Mouse (Mus musculus) MEL (cell line): ENCODE data around the gene Crk. TPM values are rescaled to one million over a fixed set of nuclear protein-coding genes. Genes with fewer than 3 reads are reported as not detected.
A peak's percentile ranks its signal among the peaks of the same experiment; 100 is the strongest.

Experiments
- DNase-seq: peaks from one replicate; pipeline ENCODE4 v3.0.0; 2011; ENCODE audit warnings: low read depth, low spot score
- H3K27ac ChIP-seq: 2 replicates; pipeline ENCODE4 v1.5.1; 2012; ENCODE audit warnings: low read depth, mild to moderate bottlenecking, control low read depth, low read length, moderate library complexity; ENCODE audit not compliant: control insufficient read depth
- H3K27me3 ChIP-seq, 2 experiments: fragments of 150-350 bp in 1 of 2; sonication (generic) in 1 of 2; 2 replicates each; pipeline ENCODE4 v1.6.1; 2012; ENCODE audit warnings: low read length in 2 of 2, mild to moderate bottlenecking in 2 of 2, improper control_type of control experiment in 1 of 2, moderate library complexity in 1 of 2; ENCODE audit not compliant: insufficient read depth in 2 of 2, control insufficient read depth in 1 of 2
- H3K36me3 ChIP-seq, 2 experiments: 2 replicates each; pipeline ENCODE4 v1.6.1; 2012 to 2014; ENCODE audit warnings: low read length in 2 of 2, improper control_type of control experiment in 1 of 2, inconsistent platforms in 1 of 2, mild to moderate bottlenecking in 1 of 2; ENCODE audit not compliant: insufficient read depth in 2 of 2, control insufficient read depth in 1 of 2
- H3K4me1 ChIP-seq, 2 experiments: fragments of 150-350 bp in 1 of 2; sonication (generic) in 1 of 2; 2 replicates each; pipeline ENCODE4 v1.6.1; 2012; ENCODE audit warnings: low read length in 2 of 2, improper control_type of control experiment in 1 of 2, mild to moderate bottlenecking in 1 of 2; ENCODE audit not compliant: insufficient read depth in 2 of 2, control insufficient read depth in 1 of 2
- H3K4me3 ChIP-seq, 2 experiments: fragments of 150-350 bp in 1 of 2; sonication (generic) in 1 of 2; 2 replicates each; pipeline ENCODE4 v1.5.1; 2012; ENCODE audit warnings: low read depth in 2 of 2, low read length in 2 of 2, mild to moderate bottlenecking in 2 of 2, moderate library complexity in 2 of 2, control low read depth in 1 of 2, improper control_type of control experiment in 1 of 2; ENCODE audit not compliant: control insufficient read depth in 1 of 2, insufficient read depth in 1 of 2
- H3K79me2 ChIP-seq: 2 replicates; pipeline ENCODE4 v1.6.1; 2012; ENCODE audit warnings: mild to moderate bottlenecking, low read length, moderate library complexity; ENCODE audit not compliant: control insufficient read depth, poor library complexity, insufficient read depth
- H3K9ac ChIP-seq: 2 replicates; pipeline ENCODE4 v1.6.1; 2012; ENCODE audit warnings: low read depth, mild to moderate bottlenecking, control low read depth, low read length, moderate library complexity; ENCODE audit not compliant: control insufficient read depth, poor library complexity, severe bottlenecking
- H3K9me3 ChIP-seq: fragments of 150-350 bp; sonication (generic); replicated peaks from 2 replicates; pipeline ENCODE4 v1.6.1; 2012; ENCODE audit warnings: mild to moderate bottlenecking, low read length, improper control_type of control experiment, moderate library complexity; ENCODE audit not compliant: insufficient read depth
- BHLHE40 ChIP-seq: IDR thresholded peaks from 2 replicates; pipeline ENCODE4 v1.6.1; 2012; ENCODE audit warnings: low read depth, mild to moderate bottlenecking, inconsistent platforms, low read length, improper control_type of control experiment, borderline replicate concordance
- CTCF ChIP-seq, 3 experiments: IDR thresholded peaks in 2 of 3; conservative IDR thresholded peaks in 1 of 3; 2 replicates each; pipeline ENCODE4 v1.5.1; 2011 to 2012; ENCODE audit warnings: low read length in 3 of 3, low read depth in 2 of 3, mild to moderate bottlenecking in 2 of 3, improper control_type of control experiment in 1 of 3, inconsistent platforms in 1 of 3, mixed read lengths in 1 of 3, moderate library complexity in 1 of 3; ENCODE audit not compliant: control insufficient read depth in 1 of 3, insufficient read depth in 1 of 3, poor library complexity in 1 of 3, severe bottlenecking in 1 of 3
- E2F4 ChIP-seq: IDR thresholded peaks from 2 replicates; pipeline ENCODE4 v1.6.1; 2011; ENCODE audit warnings: low read depth, low read length, improper control_type of control experiment, borderline replicate concordance
- ELF1 ChIP-seq: IDR thresholded peaks from 2 replicates; pipeline ENCODE4 v1.6.1; 2014; ENCODE audit warnings: low read depth, mild to moderate bottlenecking, inconsistent platforms, low read length, improper control_type of control experiment, moderate library complexity
- GABPA ChIP-seq: IDR thresholded peaks from 2 replicates; pipeline ENCODE4 v1.6.1; 2012; ENCODE audit warnings: low read depth, mild to moderate bottlenecking, inconsistent platforms, low read length, improper control_type of control experiment, moderate library complexity
- MAFK ChIP-seq: IDR thresholded peaks from 2 replicates; pipeline ENCODE4 v1.6.1; 2011; ENCODE audit warnings: low read depth, mild to moderate bottlenecking, low read length, improper control_type of control experiment, borderline replicate concordance
- MAX ChIP-seq: IDR thresholded peaks from 2 replicates; pipeline ENCODE4 v1.6.1; 2011; ENCODE audit warnings: low read length, improper control_type of control experiment
- MXI1 ChIP-seq: IDR thresholded peaks from 2 replicates; pipeline ENCODE4 v1.6.1; 2011; ENCODE audit warnings: mild to moderate bottlenecking, low read depth, low read length, improper control_type of control experiment
- MYB ChIP-seq: IDR thresholded peaks from 2 replicates; pipeline ENCODE4 v1.6.1; 2011; ENCODE audit warnings: mild to moderate bottlenecking, low read depth, low read length, improper control_type of control experiment
- MYC ChIP-seq: IDR thresholded peaks from 2 replicates; pipeline ENCODE4 v1.6.1; 2011; ENCODE audit warnings: low read depth, mild to moderate bottlenecking, low read length, improper control_type of control experiment, moderate library complexity
- NELFE ChIP-seq: IDR thresholded peaks from 2 replicates; pipeline ENCODE4 v1.6.1; 2011; ENCODE audit warnings: low read depth, low read length, improper control_type of control experiment
- POLR2A ChIP-seq, 2 experiments: IDR thresholded peaks; 2 replicates each; pipeline ENCODE4 v1.6.1; 2011 to 2012; ENCODE audit warnings: low read length in 2 of 2, mild to moderate bottlenecking in 2 of 2, control low read depth in 1 of 2, improper control_type of control experiment in 1 of 2, low read depth in 1 of 2, moderate library complexity in 1 of 2; ENCODE audit not compliant: control insufficient read depth in 1 of 2, insufficient read depth in 1 of 2, poor library complexity in 1 of 2
- RAD21 ChIP-seq: IDR thresholded peaks from 2 replicates; pipeline ENCODE4 v1.6.1; 2011; ENCODE audit warnings: mild to moderate bottlenecking, low read depth, low read length, improper control_type of control experiment
- RCOR1 ChIP-seq: IDR thresholded peaks from 2 replicates; pipeline ENCODE4 v1.6.1; 2012; ENCODE audit warnings: low read depth, mild to moderate bottlenecking, inconsistent platforms, low read length, improper control_type of control experiment
- SMC3 ChIP-seq: IDR thresholded peaks from 2 replicates; pipeline ENCODE4 v1.6.1; 2011; ENCODE audit warnings: low read depth, low read length, improper control_type of control experiment
- TAL1 ChIP-seq: IDR thresholded peaks from 2 replicates; pipeline ENCODE4 v1.6.1; 2012; ENCODE audit warnings: mild to moderate bottlenecking, inconsistent platforms, low read length, moderate library complexity, mixed read lengths
- TBP ChIP-seq: IDR thresholded peaks from 2 replicates; pipeline ENCODE4 v1.8.0; 2011; ENCODE audit warnings: low read depth, low read length, improper control_type of control experiment
- TCF12 ChIP-seq: IDR thresholded peaks from 2 replicates; pipeline ENCODE4 v1.6.1; 2014; ENCODE audit warnings: low read depth, mild to moderate bottlenecking, inconsistent platforms, low read length, improper control_type of control experiment, moderate library complexity
- UBTF ChIP-seq: IDR thresholded peaks from 2 replicates; pipeline ENCODE4 v1.6.1; 2012; ENCODE audit warnings: low read depth, mild to moderate bottlenecking, inconsistent platforms, low read length, improper control_type of control experiment, moderate library complexity, borderline replicate concordance; ENCODE audit not compliant: insufficient read depth
- USF2 ChIP-seq, 2 experiments: IDR thresholded peaks; 2 replicates each; pipeline ENCODE4 v1.6.1; 2011 to 2012; ENCODE audit warnings: improper control_type of control experiment in 2 of 2, low read length in 2 of 2, borderline replicate concordance in 1 of 2, inconsistent platforms in 1 of 2, low read depth in 1 of 2, mild to moderate bottlenecking in 1 of 2; ENCODE audit not compliant: insufficient read depth in 1 of 2
- ZC3H11A ChIP-seq: IDR thresholded peaks from 2 replicates; pipeline ENCODE4 v1.6.1; 2012; ENCODE audit warnings: low read depth, mild to moderate bottlenecking, inconsistent platforms, low read length, improper control_type of control experiment
- ZKSCAN1 ChIP-seq: IDR thresholded peaks from 2 replicates; pipeline ENCODE4 v1.6.1; 2012; ENCODE audit warnings: low read depth, mild to moderate bottlenecking, inconsistent platforms, low read length, improper control_type of control experiment, moderate library complexity
- ZMIZ1 ChIP-seq: IDR thresholded peaks from 2 replicates; pipeline ENCODE4 v1.6.1; 2012; ENCODE audit warnings: low read depth, mild to moderate bottlenecking, inconsistent platforms, low read length, improper control_type of control experiment, moderate library complexity
- ZNF384 ChIP-seq: IDR thresholded peaks from 2 replicates; pipeline ENCODE4 v1.6.1; 2012; ENCODE audit warnings: low read depth, mild to moderate bottlenecking, inconsistent platforms, low read length, improper control_type of control experiment
- polyA plus RNA-seq, 2 experiments: library from polyadenylated mRNA; stranded (reverse) in 1 of 2; unstranded in 1 of 2; fragments of >175 nt in 1 of 2; fragments of >200 nt in 1 of 2; gene quantifications; 2 replicates each; pipeline versions ENCODE4 v1.2.1 to v1.2.4; 2012; ENCODE audit warnings: low replicate concordance in 2 of 2, low read depth in 1 of 2; ENCODE audit not compliant: insufficient read length in 2 of 2, insufficient read depth in 1 of 2, missing spikeins in 1 of 2
- total RNA-seq: library from RNA; depleted of rRNA; stranded (reverse); fragments of 300-350 nt; gene quantifications from 2 replicates; pipeline ENCODE4 v1.2.3, GENCODE M21; 2012

The Crk gene
- total and polyA plus RNA-seq, 3 experiments: 33.8 to 68.0 (median 66.2) TPM

DNA sequence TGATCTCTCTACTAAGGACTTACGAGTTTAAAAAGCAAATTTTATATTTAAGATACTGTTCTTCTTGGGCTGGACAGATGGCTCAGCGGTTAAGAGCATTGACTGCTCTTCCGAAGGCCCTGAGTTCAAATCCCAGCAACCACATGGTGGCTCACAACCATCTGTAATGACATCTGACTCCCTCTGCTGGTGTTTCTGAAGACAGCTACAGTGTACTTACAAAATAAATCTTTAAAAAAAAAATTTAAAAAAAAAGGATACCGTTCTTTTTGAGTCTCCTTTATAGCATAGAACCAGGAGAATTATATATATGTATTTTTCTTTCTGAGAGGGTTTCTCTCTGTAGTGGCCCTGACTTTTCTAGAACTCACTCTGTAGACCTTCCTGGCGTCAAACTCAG is 21.5 kb downstream of the Crk start:
- H3K36me3 ChIP-seq: peaks cover 0 to 49% of the 10 kb centered on the region in 2 experiments; a peak in 3 of 4 replicates
- TF ChIP-seq SMC3 (peak; percentile 34), ZNF384 (0 out of 2 replicates have a peak, but pooled peaks have one; percentile 52), USF2 (IDR thresholded peaks at IDR 0.05; ENCODE audit: borderline replicate concordance in 1 of 2, insufficient read depth in 1 of 2, low read depth in 1 of 2, low read length in 2 of 2) (no peak), CTCF (IDR thresholded peaks at IDR 0.05 in 2 of 3, conservative IDR thresholded peaks at IDR 0.05 in 1 of 3; ENCODE audit: control insufficient read depth in 1 of 3, insufficient read depth in 1 of 3, low read depth in 2 of 3, low read length in 3 of 3, poor library complexity in 1 of 3, severe bottlenecking in 1 of 3) (peak in 1 of 3 experiments; percentile 42; a peak in 2 of 6 replicates), MYB (no peak), POLR2A (IDR thresholded peaks at IDR 0.05; ENCODE audit: control insufficient read depth in 1 of 2, insufficient read depth in 1 of 2, low read depth in 1 of 2, low read length in 2 of 2, poor library complexity in 1 of 2) (no peak), UBTF (no peak), ZC3H11A (0 out of 2 replicates have a peak, but pooled peaks have one; percentile 17), GABPA (no peak), MXI1 (no peak), NELFE (no peak), ELF1 (no peak), RCOR1 (no peak), E2F4 (no peak), BHLHE40 (no peak), MYC (0 out of 2 replicates have a peak, but pooled peaks have one; percentile 42), ZMIZ1 (no peak), TCF12 (no peak), RAD21 (peak; percentile 12; the same call in 1 of the 2 replicates), TBP (no peak), ZKSCAN1 (no peak), TAL1 (no peak), MAX (no peak), MAFK (no peak)
- H3K4me1 ChIP-seq: no peaks in the 10 kb centered on the region
- no peaks in the 10 kb centered on the region for H3K27me3 ChIP-seq
- no peak for DNase-seq
- no peaks in the 10 kb centered on the region for H3K9me3 ChIP-seq
- H3K9ac ChIP-seq: no peak overlapping the region
- H3K79me2 ChIP-seq: peaks cover 4% of the 10 kb centered on the region
- H3K27ac ChIP-seq: no peak overlapping the region
- no peak overlapping the region for H3K4me3 ChIP-seq
